Mouse (Mus musculus) forebrain, embryonic 11.5 days (tissue): ENCODE data around the gene Wrap73. TPM values are rescaled to one million over a fixed set of nuclear protein-coding genes. Genes with fewer than 3 reads are reported as not detected.

ENCODE experiments used
- ATAC-seq: fragments of 200-750 bp; cut with Nextera tagmentation; replicated peaks from 2 replicates; pipeline ENCODE4 v1.8.0; 2017; ENCODE audit warnings: moderate TSS enrichment; ENCODE audit not compliant: low FRiP score
- DNase-seq: peaks from one replicate; pipeline ENCODE4 v3.0.0-alpha.2; 2017; ENCODE audit warnings: low spot score
- H3K27ac ChIP-seq: fragments of 300-500 bp; sonication (generic); 2 replicates; pipeline ENCODE4 v1.5.1; 2014; ENCODE audit warnings: low read depth, low read length
- H3K27me3 ChIP-seq: fragments of 300-500 bp; sonication (generic); 2 replicates; pipeline ENCODE4 v1.6.1; 2014; ENCODE audit warnings: mild to moderate bottlenecking, low read length, mixed read lengths; ENCODE audit not compliant: control insufficient read depth, insufficient read depth
- H3K36me3 ChIP-seq: fragments of 300-500 bp; sonication (generic); 2 replicates; pipeline ENCODE4 v1.6.1; 2014; ENCODE audit warnings: mild to moderate bottlenecking, low read length, moderate library complexity, mixed read lengths; ENCODE audit not compliant: control insufficient read depth, insufficient read depth
- H3K4me1 ChIP-seq: fragments of 300-500 bp; sonication (generic); replicated peaks from 2 replicates; pipeline ENCODE4 v1.6.1; 2014; ENCODE audit warnings: low read length, mixed read lengths; ENCODE audit not compliant: control insufficient read depth, insufficient read depth
- H3K4me2 ChIP-seq: fragments of 300-500 bp; sonication (generic); 2 replicates; pipeline ENCODE4 v1.6.1; 2014; ENCODE audit warnings: low read depth, mild to moderate bottlenecking, low read length, moderate library complexity, mixed read lengths; ENCODE audit not compliant: severe bottlenecking
- H3K4me3 ChIP-seq: fragments of 300-500 bp; sonication (generic); 2 replicates; pipeline ENCODE4 v1.5.1; 2014; ENCODE audit warnings: low read depth, low read length
- H3K9ac ChIP-seq: fragments of 300-500 bp; sonication (generic); 2 replicates; pipeline ENCODE4 v1.6.1; 2014; ENCODE audit warnings: low read length
- H3K9me3 ChIP-seq: fragments of 300-500 bp; sonication (generic); 2 replicates; pipeline ENCODE4 v1.6.1; 2016; ENCODE audit warnings: low read length, mixed read lengths; ENCODE audit not compliant: control insufficient read depth
- WGBS: fragments of 180-500 bp; shearing (Covaris S2); extraction: QIAGEN DNeasy Blood & Tissue Kit; methylation state at CpG from one replicate; pipeline ENCODE4 v1.1.7; 2014; 5-methylcytosine and 5-hydroxymethylcytosine counted together
- polyA plus RNA-seq: library from polyadenylated mRNA; unstranded; fragments of >200 nt; fragmentation: Nextera tagmentation; extraction: Ambion mirVana; gene quantifications from 2 replicates; pipeline ENCODE4 v1.2.1, GENCODE M21; 2014

The Wrap73 gene
- polyA plus RNA-seq, 1 experiment from 2014 or later, result 44.5 TPM

- Histone ChIP-seq H3K4me3 (peak within 1 kb of the TSS; percentile 87), H3K36me3 (peaks cover under 1% of the 10 kb centered on the region), H3K27ac (no peak within 1 kb of the TSS), H3K9me3 (no peaks in the 10 kb centered on the region), H3K27me3 (no peaks in the 10 kb centered on the region), H3K9ac (peak within 1 kb of the TSS; percentile 72), H3K4me1 (peaks cover 4% of the 10 kb centered on the region), H3K4me2 (peak within 1 kb of the TSS; percentile 90)
- peak; percentile 95 for ATAC-seq
- peak; percentile 98 for DNase-seq
- WGBS, result under 1% methylated on average over 51 of the region's 75 CpGs
Measured at GRCm38 (mm10) chr4:154160538-154161390, 18.6 kb downstream of the Wrap73 start, which contains the start of gene Tprgl. TSS of gene Tprgl (minus strand) at chr4:154160666.

GRCm38 (mm10) chr4:154163296-154163695 is 21.1 kb downstream of the Wrap73 start:
- Histone ChIP-seq H3K27me3 (no peaks in the 10 kb centered on the region; the same call in 1 of the 2 replicates), H3K9me3 (no peaks in the 10 kb centered on the region), H3K4me3 (no peak overlapping the region), H3K4me1 (peaks cover 4% of the 10 kb centered on the region), H3K9ac (no peak overlapping the region), H3K27ac (no peak overlapping the region), H3K4me2 (no peak overlapping the region), H3K36me3 (no peaks in the 10 kb centered on the region)
- ATAC-seq (no peak), DNase-seq (peak; percentile 87)
- 13% methylated on average over 7 of the region's 7 CpGs for WGBS

GRCm38 (mm10) chr4:154167053-154167452 is 24.9 kb downstream of the Wrap73 start:
- 25% methylated on average over 5 of the region's 5 CpGs for WGBS
- H3K4me2 ChIP-seq, result no peak overlapping the region
- peaks cover 15% of the 10 kb centered on the region; the same call in 1 of the 2 replicates for H3K4me1 ChIP-seq
- no peak overlapping the region for H3K27ac ChIP-seq
- peak; percentile 75 for DNase-seq
- peaks cover 14% of the 10 kb centered on the region for H3K27me3 ChIP-seq
- H3K36me3 ChIP-seq, result no peaks in the 10 kb centered on the region
- ATAC-seq, result no peak
- no peak overlapping the region for H3K4me3 ChIP-seq
- H3K9ac ChIP-seq, result no peak overlapping the region
- no peaks in the 10 kb centered on the region for H3K9me3 ChIP-seq

- under 1% methylated on average over 15 of the region's 15 CpGs for WGBS
- Histone ChIP-seq H3K9me3 (no peaks in the 10 kb centered on the region), H3K36me3 (no peaks in the 10 kb centered on the region), H3K9ac (peak overlapping the region; percentile 32), H3K4me3 (peak overlapping the region; percentile 59), H3K27ac (no peak overlapping the region), H3K4me1 (peaks cover 22% of the 10 kb centered on the region), H3K4me2 (peak overlapping the region; percentile 91), H3K27me3 (peaks cover 16% of the 10 kb centered on the region)
- no peak for DNase-seq
- peak; percentile 14; the same call in 1 of the 2 replicates for ATAC-seq
Measured at GRCm38 (mm10) chr4:154170021-154170420, 27.8 kb downstream of the Wrap73 start.

GRCm38 (mm10) chr4:154170506-154171150 is 28.5 kb downstream of the Wrap73 start, which contains the start of gene Megf6:
TSS of gene Megf6 (plus strand) at chr4:154170730.
- peak within 1 kb of the TSS; percentile 91 for H3K4me2 ChIP-seq
- peaks cover 22% of the 10 kb centered on the region for H3K4me1 ChIP-seq
- H3K9ac ChIP-seq, result peak within 1 kb of the TSS; percentile 67
- no peaks in the 10 kb centered on the region for H3K36me3 ChIP-seq
- no peaks in the 10 kb centered on the region for H3K9me3 ChIP-seq
- peaks cover 16% of the 10 kb centered on the region for H3K27me3 ChIP-seq
- peak within 1 kb of the TSS; percentile 59 for H3K4me3 ChIP-seq
- peak; percentile 83 for ATAC-seq
- H3K27ac ChIP-seq, result no peak within 1 kb of the TSS
- DNase-seq, result peak; percentile 92
- WGBS, result under 1% methylated on average over 48 of the region's 61 CpGs

GRCm38 (mm10) chr4:154171151-154171930 is 29.2 kb downstream of the Wrap73 start:
- peak overlapping the region; percentile 91 for H3K4me2 ChIP-seq
- peaks cover 22% of the 10 kb centered on the region for H3K4me1 ChIP-seq
- H3K9me3 ChIP-seq, result no peaks in the 10 kb centered on the region
- H3K9ac ChIP-seq, result peak overlapping the region; percentile 67
- H3K27ac ChIP-seq, result no peak overlapping the region
- peaks cover 16% of the 10 kb centered on the region for H3K27me3 ChIP-seq
- ATAC-seq (peak; percentile 32), DNase-seq (peak; percentile 79)
- H3K36me3 ChIP-seq, result no peaks in the 10 kb centered on the region
- peak overlapping the region; percentile 59 for H3K4me3 ChIP-seq
- WGBS, result under 1% methylated on average over 37 of the region's 37 CpGs

GRCm38 (mm10) chr4:154171931-154172604 is 29.9 kb downstream of the Wrap73 start:
- H3K27me3 ChIP-seq, result peaks cover 16% of the 10 kb centered on the region
- H3K36me3 ChIP-seq, result no peaks in the 10 kb centered on the region
- WGBS, result 39% methylated on average over 13 of the region's 13 CpGs
- peak overlapping the region; percentile 59 for H3K4me3 ChIP-seq
- peak overlapping the region; percentile 67 for H3K9ac ChIP-seq
- H3K9me3 ChIP-seq, result no peaks in the 10 kb centered on the region
- peak overlapping the region; percentile 91 for H3K4me2 ChIP-seq
- peaks cover 22% of the 10 kb centered on the region for H3K4me1 ChIP-seq
- ATAC-seq (no peak), DNase-seq (no peak)
- no peak overlapping the region for H3K27ac ChIP-seq

DNA sequence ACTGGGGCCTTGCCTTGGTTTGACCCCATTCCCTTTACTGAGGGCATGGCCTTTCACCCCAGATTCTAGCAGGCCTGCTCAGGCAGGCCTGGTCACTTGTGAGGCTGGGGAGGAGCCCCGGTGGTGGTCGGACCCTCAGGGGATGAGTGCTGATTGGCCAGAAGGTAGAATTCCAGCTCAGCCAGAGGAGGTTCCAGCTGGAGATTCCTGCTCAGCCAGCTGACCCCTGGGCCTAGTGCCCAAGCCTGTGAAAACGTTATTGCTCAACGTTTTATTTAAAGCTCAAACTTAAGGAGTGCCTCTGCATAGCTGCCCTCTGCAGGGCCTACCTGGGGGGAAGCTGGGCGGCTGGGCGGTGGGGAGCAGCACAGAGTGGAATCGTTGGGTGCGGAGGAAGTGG is 35.1 kb downstream of the Wrap73 start:
- peaks cover 2% of the 10 kb centered on the region; the same call in 1 of the 2 replicates for H3K27me3 ChIP-seq
- ATAC-seq, result no peak
- H3K27ac ChIP-seq, result no peak overlapping the region
- H3K4me2 ChIP-seq, result no peak overlapping the region
- H3K4me1 ChIP-seq, result peaks cover 6% of the 10 kb centered on the region
- 72% methylated on average over 8 of the region's 8 CpGs for WGBS
- H3K36me3 ChIP-seq, result no peaks in the 10 kb centered on the region
- no peak for DNase-seq
- H3K9ac ChIP-seq, result no peak overlapping the region
- no peaks in the 10 kb centered on the region for H3K9me3 ChIP-seq
- no peak overlapping the region for H3K4me3 ChIP-seq
